Mouse (Mus musculus): ENCODE measurements at regions not wholly inside any gene's neighbourhood (a gene's known extent, or its start where the extent isn't known, plus 50 kb on each side); places are given as distances from the start of the nearest gene placed in this dataset.

- Histone ChIP-seq H3K4me3 (ENCODE audit: low read depth, low read length) (no peak overlapping the region), H3K4me2 (ENCODE audit: low read depth, low read length) (no peak overlapping the region), H3K27ac (replicated peaks; ENCODE audit: low read depth, low read length) (no peak overlapping the region), H3K9ac (ENCODE audit: low read depth, low read length) (no peak overlapping the region), H3K27me3 (replicated peaks; ENCODE audit: control insufficient read depth, insufficient read depth, low read length) (no peaks in the 10 kb centered on the region), H3K36me3 (ENCODE audit: control insufficient read depth, insufficient read depth, low read length) (no peaks in the 10 kb centered on the region), H3K9me3 (ENCODE audit: control insufficient read depth, low read length) (no peaks in the 10 kb centered on the region), H3K4me1 (ENCODE audit: control insufficient read depth, insufficient read depth, low read length) (no peaks in the 10 kb centered on the region)
- 31% methylated on average over 2 of the region's 2 CpGs for WGBS
- DNase-seq (ENCODE audit: low spot score) (no peak), ATAC-seq (ENCODE audit: low read depth) (no peak)
Measured at GRCm38 (mm10) chr2:101289168-101289567, 335.4 kb upstream of the Rag2 start.

GRCm38 (mm10) chr2:101290738-101291137 is 333.8 kb upstream of the Rag2 start:
- DNase-seq (ENCODE audit: low spot score): no peak
- Histone ChIP-seq H3K27ac (replicated peaks; ENCODE audit: low read depth, low read length) (no peak overlapping the region), H3K4me1 (ENCODE audit: control insufficient read depth, insufficient read depth, low read length) (no peaks in the 10 kb centered on the region), H3K9ac (ENCODE audit: low read depth, low read length) (no peak overlapping the region), H3K4me2 (ENCODE audit: low read depth, low read length) (no peak overlapping the region), H3K27me3 (replicated peaks; ENCODE audit: control insufficient read depth, insufficient read depth, low read length) (no peaks in the 10 kb centered on the region), H3K9me3 (ENCODE audit: control insufficient read depth, low read length) (no peaks in the 10 kb centered on the region), H3K36me3 (ENCODE audit: control insufficient read depth, insufficient read depth, low read length) (no peaks in the 10 kb centered on the region), H3K4me3 (ENCODE audit: low read depth, low read length) (no peak overlapping the region)
- ATAC-seq (ENCODE audit: low read depth): no peak
- WGBS: 84% methylated on average over 4 of the region's 4 CpGs

- ATAC-seq (ENCODE audit: low read depth) (no peak), DNase-seq (ENCODE audit: low spot score) (no peak)
- H3K27me3 ChIP-seq (replicated peaks; ENCODE audit: control insufficient read depth, insufficient read depth, low read length): no peaks in the 10 kb centered on the region
- no peak overlapping the region for H3K27ac ChIP-seq (replicated peaks; ENCODE audit: low read depth, low read length)
- H3K9me3 ChIP-seq (ENCODE audit: control insufficient read depth, low read length): no peaks in the 10 kb centered on the region
- no peaks in the 10 kb centered on the region for H3K36me3 ChIP-seq (ENCODE audit: control insufficient read depth, insufficient read depth, low read length)
- WGBS: 34% methylated on average over 10 of the region's 10 CpGs
- no peak overlapping the region for H3K9ac ChIP-seq (ENCODE audit: low read depth, low read length)
- no peak overlapping the region for H3K4me3 ChIP-seq (ENCODE audit: low read depth, low read length)
- H3K4me1 ChIP-seq (ENCODE audit: control insufficient read depth, insufficient read depth, low read length): 0 out of 2 replicates have a peak, but pooled peaks cover 3% of the 10 kb centered on the region
- H3K4me2 ChIP-seq (ENCODE audit: low read depth, low read length): peak overlapping the region; percentile 21; the same call in 1 of the 2 replicates
Measured at GRCm38 (mm10) chr2:101295678-101296368, 328.7 kb upstream of the Rag2 start.

- Histone ChIP-seq H3K27ac (replicated peaks; ENCODE audit: low read depth, low read length) (no peak overlapping the region), H3K4me3 (ENCODE audit: low read depth, low read length) (no peak overlapping the region), H3K9ac (ENCODE audit: low read depth, low read length) (no peak overlapping the region), H3K4me2 (ENCODE audit: low read depth, low read length) (0 out of 2 replicates have a peak overlapping the region, but pooled peaks have one; percentile 21), H3K36me3 (ENCODE audit: control insufficient read depth, insufficient read depth, low read length) (no peaks in the 10 kb centered on the region), H3K27me3 (replicated peaks; ENCODE audit: control insufficient read depth, insufficient read depth, low read length) (no peaks in the 10 kb centered on the region), H3K9me3 (ENCODE audit: control insufficient read depth, low read length) (no peaks in the 10 kb centered on the region), H3K4me1 (ENCODE audit: control insufficient read depth, insufficient read depth, low read length) (0 out of 2 replicates have a peak, but pooled peaks cover 3% of the 10 kb centered on the region)
- DNase-seq (ENCODE audit: low spot score): no peak
- 43% methylated on average over 3 of the region's 3 CpGs for WGBS
- no peak for ATAC-seq (ENCODE audit: low read depth)
Measured at GRCm38 (mm10) chr2:101296369-101296682, 328.2 kb upstream of the Rag2 start.

GRCm38 (mm10) chr2:101296778-101297177 is 327.7 kb upstream of the Rag2 start:
- DNase-seq (ENCODE audit: low spot score): no peak
- Histone ChIP-seq H3K9me3 (ENCODE audit: control insufficient read depth, low read length) (no peaks in the 10 kb centered on the region), H3K36me3 (ENCODE audit: control insufficient read depth, insufficient read depth, low read length) (no peaks in the 10 kb centered on the region), H3K4me2 (ENCODE audit: low read depth, low read length) (no peak overlapping the region), H3K4me1 (ENCODE audit: control insufficient read depth, insufficient read depth, low read length) (0 out of 2 replicates have a peak, but pooled peaks cover 3% of the 10 kb centered on the region), H3K27me3 (replicated peaks; ENCODE audit: control insufficient read depth, insufficient read depth, low read length) (no peaks in the 10 kb centered on the region), H3K4me3 (ENCODE audit: low read depth, low read length) (no peak overlapping the region), H3K9ac (ENCODE audit: low read depth, low read length) (no peak overlapping the region), H3K27ac (replicated peaks; ENCODE audit: low read depth, low read length) (no peak overlapping the region)
- ATAC-seq (ENCODE audit: low read depth): no peak

GRCm38 (mm10) chr2:101299126-101299525 is 325.4 kb upstream of the Rag2 start:
- no peaks in the 10 kb centered on the region for H3K36me3 ChIP-seq (ENCODE audit: control insufficient read depth, insufficient read depth, low read length)
- H3K27me3 ChIP-seq (replicated peaks; ENCODE audit: control insufficient read depth, insufficient read depth, low read length): no peaks in the 10 kb centered on the region
- H3K4me1 ChIP-seq (ENCODE audit: control insufficient read depth, insufficient read depth, low read length): 0 out of 2 replicates have a peak, but pooled peaks cover 3% of the 10 kb centered on the region
- H3K9ac ChIP-seq (ENCODE audit: low read depth, low read length): no peak overlapping the region
- DNase-seq (ENCODE audit: low spot score) (no peak), ATAC-seq (ENCODE audit: low read depth) (no peak)
- no peak overlapping the region for H3K4me3 ChIP-seq (ENCODE audit: low read depth, low read length)
- no peak overlapping the region for H3K27ac ChIP-seq (replicated peaks; ENCODE audit: low read depth, low read length)
- WGBS: 84% methylated on average over 2 of the region's 2 CpGs
- no peaks in the 10 kb centered on the region for H3K9me3 ChIP-seq (ENCODE audit: control insufficient read depth, low read length)
- no peak overlapping the region for H3K4me2 ChIP-seq (ENCODE audit: low read depth, low read length)

GRCm38 (mm10) chr2:101300106-101300505 is 324.4 kb upstream of the Rag2 start:
- Histone ChIP-seq H3K9me3 (ENCODE audit: control insufficient read depth, low read length) (no peaks in the 10 kb centered on the region), H3K27me3 (replicated peaks; ENCODE audit: control insufficient read depth, insufficient read depth, low read length) (no peaks in the 10 kb centered on the region)
- no peak for DNase-seq (ENCODE audit: low spot score)

GRCm38 (mm10) chr2:101321286-101321914 is 303.1 kb upstream of the Rag2 start:
- ATAC-seq (ENCODE audit: low read depth) (no peak), DNase-seq (ENCODE audit: low spot score) (no peak)
- no peak overlapping the region for H3K4me2 ChIP-seq (ENCODE audit: low read depth, low read length)
- H3K9ac ChIP-seq (ENCODE audit: low read depth, low read length): no peak overlapping the region
- 87% methylated on average over 3 of the region's 3 CpGs for WGBS
- H3K36me3 ChIP-seq (ENCODE audit: control insufficient read depth, insufficient read depth, low read length): no peaks in the 10 kb centered on the region
- H3K27ac ChIP-seq (replicated peaks; ENCODE audit: low read depth, low read length): no peak overlapping the region
- no peaks in the 10 kb centered on the region for H3K4me1 ChIP-seq (ENCODE audit: control insufficient read depth, insufficient read depth, low read length)
- H3K4me3 ChIP-seq (ENCODE audit: low read depth, low read length): no peak overlapping the region
- no peaks in the 10 kb centered on the region for H3K27me3 ChIP-seq (replicated peaks; ENCODE audit: control insufficient read depth, insufficient read depth, low read length)
- H3K9me3 ChIP-seq (ENCODE audit: control insufficient read depth, low read length): no peaks in the 10 kb centered on the region

More at GRCm38 (mm10) chr2:101300106-101300505, 324.4 kb upstream of the Rag2 start:
- 0 out of 2 replicates have a peak, but pooled peaks cover 3% of the 10 kb centered on the region for H3K4me1 ChIP-seq (ENCODE audit: control insufficient read depth, insufficient read depth, low read length)
- H3K4me3 ChIP-seq (ENCODE audit: low read depth, low read length): no peak overlapping the region
- ATAC-seq (ENCODE audit: low read depth): no peak
- H3K36me3 ChIP-seq (ENCODE audit: control insufficient read depth, insufficient read depth, low read length): no peaks in the 10 kb centered on the region
- H3K4me2 ChIP-seq (ENCODE audit: low read depth, low read length): no peak overlapping the region
- no peak overlapping the region for H3K27ac ChIP-seq (replicated peaks; ENCODE audit: low read depth, low read length)
- no peak overlapping the region for H3K9ac ChIP-seq (ENCODE audit: low read depth, low read length)

GRCm38 (mm10) chr2:101356709-101357108 is 267.8 kb upstream of the Rag2 start:
- H3K27me3 ChIP-seq (replicated peaks; ENCODE audit: control insufficient read depth, insufficient read depth, low read length): no peaks in the 10 kb centered on the region
- no peaks in the 10 kb centered on the region for H3K4me1 ChIP-seq (ENCODE audit: control insufficient read depth, insufficient read depth, low read length)
- H3K9me3 ChIP-seq (ENCODE audit: control insufficient read depth, low read length): no peaks in the 10 kb centered on the region
- ATAC-seq (ENCODE audit: low read depth) (no peak), DNase-seq (ENCODE audit: low spot score) (no peak)
- H3K27ac ChIP-seq (replicated peaks; ENCODE audit: low read depth, low read length): no peak overlapping the region
- WGBS: 24% methylated on average over 1 of the region's 1 CpGs
- H3K4me3 ChIP-seq (ENCODE audit: low read depth, low read length): no peak overlapping the region
- no peak overlapping the region for H3K4me2 ChIP-seq (ENCODE audit: low read depth, low read length)
- no peak overlapping the region for H3K9ac ChIP-seq (ENCODE audit: low read depth, low read length)
- H3K36me3 ChIP-seq (ENCODE audit: control insufficient read depth, insufficient read depth, low read length): no peaks in the 10 kb centered on the region
